Mouse (Mus musculus): ENCODE results near the gene Plcb4. TPM values are rescaled to one million over a fixed set of nuclear protein-coding genes. Genes with fewer than 3 reads are reported as not detected.

Gene Plcb4
- polyA plus RNA-seq, 1 experiment from 2014 or later, result 26.5 TPM

DNA sequence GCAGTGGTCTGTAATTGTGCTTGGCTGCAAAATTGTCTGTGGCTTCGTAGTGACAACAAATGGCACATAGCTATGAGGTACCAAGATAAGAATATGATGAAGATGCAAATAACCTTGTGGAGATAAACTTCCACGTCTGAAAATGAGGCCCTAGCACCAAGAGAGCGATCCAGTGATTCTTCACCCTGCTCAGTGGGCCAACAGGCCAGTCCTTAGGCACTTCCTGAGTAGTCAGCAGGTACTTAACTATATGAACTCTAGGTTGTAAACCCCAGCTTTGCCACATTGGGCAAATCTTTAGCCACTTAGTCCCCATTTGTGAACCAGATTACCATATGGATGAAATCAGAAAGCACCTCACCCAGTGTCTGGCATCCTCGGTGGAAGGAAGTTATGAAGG, 271.9 kb downstream of the Plcb4 start:
- in situ Hi-C loops (cut with MboI; ENCODE audit: low pct_unique_long_range_greater_than_20kb), result loop anchor here (5.0 kb wide), 1 partner anchor 493 kb away; no protein-coding TSS in a partner anchor
- ChIA-PET CTCF (interaction anchor here (1.1 kb wide), 1 partner anchor 147 kb away, joined by 3 read pairs; no protein-coding TSS in a partner anchor), POLR2A (interaction anchor here (0.6 kb wide), 1 partner anchor 9 kb away, joined by 5 read pairs; no protein-coding TSS in a partner anchor)
- H3K27me3 ChIP-seq, result no peaks in the 10 kb centered on the region
- ATAC-seq (no peak), DNase-seq (ENCODE audit: low read depth, low spot score) (no peak)
- TF ChIP-seq CTCF (IDR thresholded peaks at IDR 0.05), result no peak

DNA sequence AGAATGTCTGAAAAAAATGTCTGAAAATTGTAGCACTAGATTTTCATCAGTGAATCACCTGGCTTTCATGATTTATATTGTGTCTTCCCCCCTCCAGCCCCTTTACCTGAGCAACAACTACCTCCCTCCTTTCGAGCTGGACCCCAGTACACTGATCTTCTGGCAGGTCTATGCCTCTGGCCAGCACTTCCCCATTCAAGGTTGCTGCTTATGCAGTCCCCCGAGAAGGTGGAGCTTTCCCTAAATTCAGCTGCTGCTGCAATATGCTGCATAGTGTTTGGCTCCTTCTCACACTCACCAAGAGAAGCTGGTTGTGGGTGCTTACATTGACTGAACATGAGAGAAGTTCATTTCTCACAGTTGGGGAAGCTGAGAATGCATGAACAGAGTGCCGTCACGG, 273.8 kb downstream of the Plcb4 start:
- in situ Hi-C loops (cut with MboI; ENCODE audit: low pct_unique_long_range_greater_than_20kb), result loop anchor here (5.0 kb wide), 1 partner anchor 495 kb away; no protein-coding TSS in a partner anchor
- POLR2A ChIA-PET, result no interaction called here
- CTCF ChIA-PET, result interaction anchor here (1.2 kb wide), 1 partner anchor 25 kb away, joined by 3 read pairs; no protein-coding TSS in a partner anchor
- no peaks in the 10 kb centered on the region for H3K27me3 ChIP-seq
- no peak for TF ChIP-seq CTCF (IDR thresholded peaks at IDR 0.05)
- ATAC-seq (no peak), DNase-seq (ENCODE audit: low read depth, low spot score) (no peak)

DNA sequence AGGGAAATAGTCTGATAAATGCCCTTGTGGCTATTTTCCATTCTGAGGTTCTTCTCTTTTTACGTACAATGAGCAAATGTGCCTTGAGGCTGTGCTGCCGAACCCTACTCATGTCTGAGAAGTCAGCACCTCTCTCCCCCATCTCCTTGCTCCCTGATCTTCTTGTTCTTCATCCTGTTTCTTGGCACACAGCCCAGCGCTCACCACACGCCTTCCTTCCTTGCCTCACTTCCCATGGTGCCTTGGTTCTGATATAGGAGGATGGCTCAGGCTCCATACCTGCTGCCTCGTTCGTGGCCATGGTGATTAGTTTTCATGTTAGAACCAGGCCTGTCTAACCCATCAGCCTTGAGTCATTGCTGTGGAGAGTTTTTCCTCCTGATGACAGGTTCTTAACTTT, 277.6 kb downstream of the Plcb4 start:
- TF ChIP-seq CTCF (IDR thresholded peaks at IDR 0.05), result no peak
- CTCF ChIA-PET, result no interaction called here
- POLR2A ChIA-PET, result no interaction called here
- ATAC-seq (no peak), DNase-seq (ENCODE audit: low read depth, low spot score) (no peak)
- in situ Hi-C loops (cut with MboI; ENCODE audit: low pct_unique_long_range_greater_than_20kb), result no loop called here
- H3K27me3 ChIP-seq, result no peaks in the 10 kb centered on the region

- ChIA-PET CTCF (interaction anchor here (1.0 to 1.9 kb wide), 2 partner anchors 10 to 11 kb away, joined by 4 to 7 read pairs; no protein-coding TSS in a partner anchor), POLR2A (interaction anchor here (0.9 kb wide), 1 partner anchor 10 kb away, joined by 3 read pairs; no protein-coding TSS in a partner anchor)
- ATAC-seq (peak; percentile 80), DNase-seq (ENCODE audit: low read depth, low spot score) (peak; percentile 13)
- in situ Hi-C loops (cut with MboI; ENCODE audit: low pct_unique_long_range_greater_than_20kb), result no loop called here
- H3K27me3 ChIP-seq, result no peaks in the 10 kb centered on the region
- TF ChIP-seq CTCF (IDR thresholded peaks at IDR 0.05), result no peak
Observed at GRCm38 (mm10) chr2:135937646-135938045, 278.8 kb downstream of the Plcb4 start.

DNA sequence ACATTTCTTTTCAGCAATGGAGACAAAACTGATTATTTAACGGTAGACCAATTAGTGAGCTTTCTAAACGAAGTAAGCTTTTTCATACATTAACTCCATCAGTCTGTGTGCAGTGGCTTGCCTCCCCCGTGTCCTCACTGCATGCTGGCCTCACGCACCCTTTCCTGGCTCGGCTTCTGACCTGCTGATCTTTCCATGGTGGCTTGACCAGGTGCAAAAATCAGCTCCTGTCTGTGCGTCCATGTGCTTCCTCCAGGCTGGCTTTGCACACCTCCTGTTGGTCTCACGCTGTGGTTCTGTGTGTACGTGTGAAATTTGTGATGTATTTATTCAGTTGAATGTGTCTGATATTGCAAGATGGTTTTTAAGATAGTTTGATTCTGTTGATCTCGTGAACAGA, 281.1 kb downstream of the Plcb4 start:
- in situ Hi-C loops (cut with MboI; ENCODE audit: low pct_unique_long_range_greater_than_20kb), result no loop called here
- no peaks in the 10 kb centered on the region for H3K27me3 ChIP-seq
- POLR2A ChIA-PET, result interaction anchor here (0.6 to 1.0 kb wide), 2 partner anchors 10 to 11 kb away, joined by 3 to 5 read pairs; no protein-coding TSS in a partner anchor
- CTCF ChIA-PET, result no interaction called here
- no peak for TF ChIP-seq CTCF (IDR thresholded peaks at IDR 0.05)
- ATAC-seq, result no peak
- no peak for DNase-seq (ENCODE audit: low read depth, low spot score)

- CTCF ChIA-PET, result interaction anchor here (0.8 to 2.6 kb wide), 6 partner anchors 10 to 583 kb away, joined by 3 to 10 read pairs (median 4); no protein-coding TSS in a partner anchor
- DNase-seq (ENCODE audit: low read depth, low spot score), result no peak
- in situ Hi-C loops (cut with MboI; ENCODE audit: low pct_unique_long_range_greater_than_20kb), result no loop called here
Observed at GRCm38 (mm10) chr2:135947839-135948238, 289.0 kb downstream of the Plcb4 start.

GRCm38 (mm10) chr2:135954760-135955548, 296.1 kb downstream of the Plcb4 start:
- ChIA-PET POLR2A (no interaction called here), CTCF (no interaction called here)
- no peak for TF ChIP-seq CTCF (IDR thresholded peaks at IDR 0.05)
- no peaks in the 10 kb centered on the region for H3K27me3 ChIP-seq
- DNase-seq (ENCODE audit: low read depth, low spot score), result no peak
- in situ Hi-C loops (cut with MboI; ENCODE audit: low pct_unique_long_range_greater_than_20kb), result loop anchor here (5.0 kb wide), 1 partner anchor 573 kb away; no protein-coding TSS in a partner anchor
- no peak for ATAC-seq

More at GRCm38 (mm10) chr2:135947839-135948238, 289.0 kb downstream of the Plcb4 start:
- POLR2A ChIA-PET, result interaction anchor here (0.5 kb wide), 1 partner anchor 9 kb away, joined by 3 read pairs; no protein-coding TSS in a partner anchor
- ATAC-seq, result no peak
- no peaks in the 10 kb centered on the region for H3K27me3 ChIP-seq
- peak; percentile 61 for TF ChIP-seq CTCF (IDR thresholded peaks at IDR 0.05)

GRCm38 (mm10) chr2:135955796-135956195, 297.0 kb downstream of the Plcb4 start:
- TF ChIP-seq CTCF (IDR thresholded peaks at IDR 0.05), result no peak
- no peaks in the 10 kb centered on the region for H3K27me3 ChIP-seq
- ATAC-seq, result no peak
- POLR2A ChIA-PET, result no interaction called here
- no peak for DNase-seq (ENCODE audit: low read depth, low spot score)
- in situ Hi-C loops (cut with MboI; ENCODE audit: low pct_unique_long_range_greater_than_20kb), result no loop called here
- CTCF ChIA-PET, result no interaction called here

DNA sequence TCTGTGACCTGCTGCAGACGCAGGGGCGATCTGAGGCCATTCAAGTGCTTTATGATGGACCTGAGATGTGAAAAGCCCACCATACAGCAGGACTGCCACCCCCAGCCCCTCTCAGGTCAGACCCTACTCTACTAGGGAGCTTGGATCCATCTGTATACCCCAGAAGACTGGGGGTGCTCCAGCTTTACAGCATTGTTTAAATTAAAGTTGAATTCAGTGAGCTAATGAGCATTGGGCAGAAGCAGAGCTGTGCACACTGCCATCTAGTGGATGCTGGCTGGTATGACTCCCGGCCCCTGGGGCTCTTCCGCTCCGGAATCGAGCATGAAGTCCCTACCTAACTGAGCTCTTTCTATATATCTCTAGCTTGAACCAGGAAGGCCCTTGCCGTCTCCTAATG, 298.9 kb downstream of the Plcb4 start:
- POLR2A ChIA-PET, result interaction anchor here (0.6 to 0.8 kb wide), 3 partner anchors 10 to 593 kb away, joined by 3 read pairs; no protein-coding TSS in a partner anchor
- CTCF ChIA-PET, result interaction anchor here (0.6 to 1.7 kb wide), 14 partner anchors 9 to 602 kb away, joined by 3 to 12 read pairs (median 4); no protein-coding TSS in a partner anchor
- H3K27me3 ChIP-seq, result no peaks in the 10 kb centered on the region
- ATAC-seq, result peak; percentile 74
- DNase-seq (ENCODE audit: low read depth, low spot score), result no peak
- in situ Hi-C loops (cut with MboI; ENCODE audit: low pct_unique_long_range_greater_than_20kb), result no loop called here
- peak; percentile 92 for TF ChIP-seq CTCF (IDR thresholded peaks at IDR 0.05)

GRCm38 (mm10) chr2:135958453-135958852, 299.6 kb downstream of the Plcb4 start:
- ChIA-PET POLR2A (no interaction called here), CTCF (interaction anchor here (0.6 to 1.7 kb wide), 12 partner anchors 10 to 603 kb away, joined by 3 to 12 read pairs (median 4); no protein-coding TSS in a partner anchor)
- TF ChIP-seq CTCF (IDR thresholded peaks at IDR 0.05), result no peak
- H3K27me3 ChIP-seq, result no peaks in the 10 kb centered on the region
- in situ Hi-C loops (cut with MboI; ENCODE audit: low pct_unique_long_range_greater_than_20kb), result no loop called here
- ATAC-seq (no peak), DNase-seq (ENCODE audit: low read depth, low spot score) (no peak)

DNA sequence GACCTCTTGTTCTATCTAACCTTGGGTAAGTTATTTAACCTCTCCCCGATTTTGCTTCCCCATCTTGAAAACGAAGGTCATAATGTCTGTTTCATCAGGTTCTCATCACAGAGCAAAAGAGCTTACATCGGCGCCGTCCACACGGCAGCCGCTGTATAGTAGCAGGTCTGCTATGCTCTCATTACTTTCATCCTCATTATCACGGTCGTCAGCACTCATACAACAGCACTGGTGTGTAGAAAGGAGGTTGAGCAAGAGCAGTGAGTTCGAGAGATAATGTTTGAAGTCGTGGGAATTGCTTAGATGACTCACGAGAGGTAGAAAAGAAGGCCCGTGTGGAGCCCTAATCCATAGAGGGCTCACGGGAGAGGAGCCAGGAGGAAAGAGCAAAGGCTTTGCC, 304.3 kb downstream of the Plcb4 start:
- H3K27me3 ChIP-seq, result no peaks in the 10 kb centered on the region
- DNase-seq (ENCODE audit: low read depth, low spot score), result no peak
- in situ Hi-C loops (cut with MboI; ENCODE audit: low pct_unique_long_range_greater_than_20kb), result no loop called here
- ChIA-PET POLR2A (no interaction called here), CTCF (no interaction called here)
- TF ChIP-seq CTCF (IDR thresholded peaks at IDR 0.05), result no peak
- no peak for ATAC-seq
